Mouse (Mus musculus): ENCODE measurements around the gene Dcaf5.

DNA sequence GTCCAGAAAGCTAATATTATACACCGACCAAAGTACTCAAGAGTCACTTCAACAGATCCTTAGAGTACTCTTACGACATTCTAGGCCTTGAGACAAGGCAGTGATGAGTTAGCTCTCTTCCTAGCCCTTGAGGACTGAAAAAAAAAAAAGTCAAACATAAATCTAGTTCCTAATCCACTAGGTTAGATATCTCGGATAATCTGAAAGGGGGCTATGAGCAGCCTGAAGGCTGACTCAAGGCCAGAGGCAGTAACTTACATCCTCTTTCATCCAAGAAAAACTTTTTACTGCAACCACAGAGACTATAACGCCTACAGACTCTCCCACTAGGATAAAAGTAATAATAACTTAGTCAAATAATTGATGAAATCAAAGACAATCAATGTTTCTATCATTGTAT lies 60.7 kb downstream of the Dcaf5 start:
- no peak for TF ChIP-seq CTCF (IDR thresholded peaks at IDR 0.05; ENCODE audit: low read depth)
- TF ChIP-seq EP300 (optimal IDR thresholded peaks at IDR 0.05) = no peak

Data from stomach, postnatal 0 days (tissue).